8 mouse cellular contexts compared by ENCODE assay signal in genomic region chr11:88180467-88180958, GRCm38 (mm10). TPM values are rescaled to one million over a fixed set of nuclear protein-coding genes. Genes with fewer than 3 reads are reported as not detected.
DNase-seq lines count a peak whose midpoint lies in the region; ATAC-seq and TF ChIP-seq lines count a peak whose summit lies in the region.

No protein-coding gene starts in this region.

- H3K9ac ChIP-seq in limb, embryonic 13.5 days: peak overlapping the region; percentile 39; the same call in 1 of the 2 replicates
- peak overlapping the region; percentile 63 for H3K9ac ChIP-seq in stomach, embryonic 16.5 days (ENCODE audit: low read length)

- peaks cover 18% of the 10 kb centered on the region for H3K36me3 ChIP-seq in C2C12 (ENCODE audit: control insufficient read depth, insufficient read depth)
- H3K36me3 ChIP-seq in limb, embryonic 13.5 days: peaks cover 47% of the 10 kb centered on the region
- no peaks in the 10 kb centered on the region; the same call in none of the 2 replicates for H3K36me3 ChIP-seq in stomach, embryonic 16.5 days (ENCODE audit: control insufficient read depth, insufficient read depth, low read length)

- no peaks in the 10 kb centered on the region for H3K79me2 ChIP-seq in C2C12 (ENCODE audit: control insufficient read depth, insufficient read depth)

- TF ChIP-seq CTCF in C2C12 (IDR thresholded peaks at IDR 0.05; ENCODE audit: control insufficient read depth, insufficient read depth, insufficient read length): no peak

- H3ac ChIP-seq in C2C12 (ENCODE audit: control insufficient read depth, insufficient read length, low read depth): peak overlapping the region; percentile 9

- DNase-seq in cerebellum, adult 9-11 months: peak; percentile 64
- no peak for DNase-seq in cerebellum, postnatal 36 days
- peak; percentile 83 for DNase-seq in gastrocnemius, postnatal 25 days
- DNase-seq in thymus, postnatal 4 days: no peak
- no peak for DNase-seq in adrenal gland, adult 8-10 months

- H3K79me3 ChIP-seq in C2C12 (ENCODE audit: low read depth): no peaks in the 10 kb centered on the region

- H3K27me3 ChIP-seq in C2C12 (ENCODE audit: control insufficient read depth, insufficient read depth, insufficient read length): no peaks in the 10 kb centered on the region
- no peaks in the 10 kb centered on the region for H3K27me3 ChIP-seq in limb, embryonic 13.5 days
- H3K27me3 ChIP-seq in stomach, embryonic 16.5 days (ENCODE audit: control insufficient read depth, insufficient read depth, low read length): no peaks in the 10 kb centered on the region

- peak; percentile 70 for ATAC-seq in limb, embryonic 13.5 days (ENCODE audit: low FRiP score, low read depth)
- peak; percentile 63 for ATAC-seq in stomach, embryonic 16.5 days (ENCODE audit: insufficient read depth, low FRiP score)

- no peaks in the 10 kb centered on the region for H3K9me3 ChIP-seq in limb, embryonic 13.5 days
- H3K9me3 ChIP-seq in stomach, embryonic 16.5 days (replicated peaks; ENCODE audit: control insufficient read depth, low read length): no peaks in the 10 kb centered on the region

- peak overlapping the region; percentile 53 for H3K4me2 ChIP-seq in limb, embryonic 13.5 days (replicated peaks)
- H3K4me2 ChIP-seq in stomach, embryonic 16.5 days (ENCODE audit: low read depth, low read length): peak overlapping the region; percentile 24; the same call in 1 of the 2 replicates

- WGBS in limb, embryonic 13.5 days: 7% methylated on average over 6 of the region's 6 CpGs
- WGBS in stomach, embryonic 16.5 days: 16% methylated on average over 6 of the region's 6 CpGs

- peak overlapping the region; percentile 95 for H3K27ac ChIP-seq in limb, embryonic 13.5 days
- H3K27ac ChIP-seq in stomach, embryonic 16.5 days (ENCODE audit: low read length): peak overlapping the region; percentile 93

- H3K4me1 ChIP-seq in limb, embryonic 13.5 days: peaks cover 39% of the 10 kb centered on the region
- H3K4me1 ChIP-seq in stomach, embryonic 16.5 days (ENCODE audit: control insufficient read depth, insufficient read depth, low read length): peaks cover 22% of the 10 kb centered on the region

- H3K4me3 ChIP-seq in C2C12 (ENCODE audit: insufficient read depth, poor library complexity, severe bottlenecking): peak overlapping the region; percentile 21
- no peak overlapping the region for H3K4me3 ChIP-seq in limb, embryonic 13.5 days
- H3K4me3 ChIP-seq in stomach, embryonic 16.5 days (replicated peaks; ENCODE audit: low read length): no peak overlapping the region

TF ChIP-seq in C2C12, 6 proteins besides CTCF, POLR2A, EP300 and RAD21:
- TF ChIP-seq MYOG (IDR thresholded peaks at IDR 0.05; ENCODE audit: control insufficient read depth, extremely low read depth, insufficient read length) (no peak), MAX (IDR thresholded peaks at IDR 0.05) (peak; percentile 11), MYOD1 (IDR thresholded peaks at IDR 0.05; ENCODE audit: control insufficient read depth, insufficient read length, low read depth) (peak; percentile 46), USF1 (IDR thresholded peaks at IDR 0.05; ENCODE audit: low read depth) (no peak), FOSL1 (IDR thresholded peaks at IDR 0.05; ENCODE audit: insufficient read depth, low read length, poor library complexity, severe bottlenecking) (no peak), CEBPB (IDR thresholded peaks at IDR 0.05; ENCODE audit: low read depth) (no peak)

RNA-seq across cellular contexts. Expression of gene Mrps23, which starts 23.7 kb away (rescaled TPM):
- 191 TPM for polyA plus RNA-seq in C2C12 (2012; fragmentation: generic; extraction: Trizol)
- 100 to 1,000 TPM; 126 to 133 TPM for total RNA-seq in gastrocnemius, postnatal 25 days (2021)
- 54.8 and 55.5 TPM in 2 replicates for polyA plus RNA-seq in limb, embryonic 13.5 days (2015; fragmentation: Nextera tagmentation; extraction: Ambion mirVana)
- polyA plus RNA-seq in stomach, embryonic 16.5 days (2015; fragmentation: Nextera tagmentation; extraction: Ambion mirVana): 50.1 and 57.9 TPM in 2 replicates
- 100 to 1,000 TPM; 140 to 223 (median 182) TPM for total RNA-seq in adrenal gland, adult 8-10 months (2022)

Comparison
In these comparisons a context has a peak if more than half of its experiments do, and no peak if none do; other contexts are left out.
1. DNase-seq: peak in cerebellum, adult 9-11 months (single experiment) and gastrocnemius, postnatal 25 days (single experiment); none in cerebellum, postnatal 36 days (0 of 2), thymus, postnatal 4 days (single experiment) and adrenal gland, adult 8-10 months (single experiment).